Mouse (Mus musculus): ENCODE data around the gene Tob1. TPM values are rescaled to one million over a fixed set of nuclear protein-coding genes. Genes with fewer than 3 reads are reported as not detected.

The Tob1 gene
- polyA plus RNA-seq, 1 experiment = not detected

DNA sequence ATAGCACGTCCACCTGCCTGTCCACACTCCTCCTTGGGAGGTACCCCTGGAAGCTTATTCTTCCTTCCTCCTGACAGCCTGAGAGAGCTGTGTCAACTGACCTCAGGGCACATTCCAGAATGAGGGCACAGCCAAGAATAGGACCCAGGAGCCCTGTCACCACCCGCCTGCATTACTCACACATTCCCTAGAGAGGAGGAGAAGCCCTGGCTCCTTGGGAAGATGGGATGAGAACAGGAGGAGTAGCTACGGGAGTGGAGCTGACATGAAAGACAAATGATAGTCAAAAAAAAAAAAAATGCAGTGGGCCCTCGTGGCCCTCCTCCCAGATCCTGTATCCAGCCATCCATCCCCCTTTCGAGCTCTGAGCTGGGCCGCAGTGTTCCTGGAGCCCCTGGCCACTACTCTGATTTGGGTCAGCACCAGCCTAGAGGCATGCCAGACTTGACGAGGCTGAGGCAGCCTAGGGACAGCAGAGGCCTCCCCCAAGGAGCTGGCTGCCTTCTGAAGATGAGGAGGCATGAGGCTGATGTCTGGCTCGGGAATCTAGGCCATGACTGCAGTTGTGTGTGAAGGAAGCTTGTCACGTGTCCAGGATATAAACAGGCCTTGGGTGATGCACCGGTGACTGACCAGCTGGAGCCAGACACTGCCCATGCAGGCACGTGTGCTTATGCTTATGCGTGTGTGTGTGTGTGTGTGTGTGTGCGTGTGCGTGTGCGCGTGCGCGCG is 20.7 kb downstream of the Tob1 start:
- 67% methylated on average over 19 of the region's 19 CpGs for WGBS
- TF ChIP-seq CTCF (IDR thresholded peaks at IDR 0.05; ENCODE audit: insufficient read depth, low read depth, low read length) = no peak
- no peak for TF ChIP-seq POLR2A (IDR thresholded peaks at IDR 0.05; ENCODE audit: insufficient read depth, low read depth, low read length)
- peaks cover 17% of the 10 kb centered on the region for H3K4me1 ChIP-seq (ENCODE audit: control insufficient read depth, insufficient read depth, low read length)
- 0 out of 2 replicates have a peak overlapping the region, but pooled peaks have one; percentile 7 for H3K27ac ChIP-seq (ENCODE audit: insufficient read depth, low read depth, low read length)
- no peak overlapping the region for H3K4me3 ChIP-seq (ENCODE audit: insufficient read depth, low read depth, low read length)

DNA sequence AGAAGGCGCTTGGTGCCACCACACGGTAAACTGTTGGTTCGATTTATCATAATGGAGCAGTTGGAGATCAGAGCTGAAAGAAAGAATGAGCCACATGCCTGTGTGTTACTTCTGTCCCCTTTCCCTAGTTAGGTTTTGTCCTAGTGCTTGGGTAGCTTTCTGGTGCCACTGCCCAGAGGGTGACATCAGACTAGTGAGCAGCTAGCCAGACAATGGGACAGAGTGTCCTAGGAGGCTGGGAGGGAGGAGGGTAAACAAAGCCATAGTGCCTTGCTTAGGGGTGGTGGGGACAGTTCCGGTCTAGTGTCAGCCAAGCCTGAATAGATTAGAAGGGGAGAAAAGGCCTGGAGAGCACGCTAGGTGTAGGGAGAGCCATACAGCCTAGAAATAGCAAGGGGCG is 22.2 kb downstream of the Tob1 start:
- Histone ChIP-seq H3K4me3 (ENCODE audit: insufficient read depth, low read depth, low read length) (no peak overlapping the region), H3K27ac (ENCODE audit: insufficient read depth, low read depth, low read length) (no peak overlapping the region), H3K4me1 (ENCODE audit: control insufficient read depth, insufficient read depth, low read length) (peaks cover 17% of the 10 kb centered on the region)
- 76% methylated on average over 6 of the region's 6 CpGs for WGBS
- no peak for TF ChIP-seq POLR2A (IDR thresholded peaks at IDR 0.05; ENCODE audit: insufficient read depth, low read depth, low read length)
- TF ChIP-seq CTCF (IDR thresholded peaks at IDR 0.05; ENCODE audit: insufficient read depth, low read depth, low read length) = no peak

DNA sequence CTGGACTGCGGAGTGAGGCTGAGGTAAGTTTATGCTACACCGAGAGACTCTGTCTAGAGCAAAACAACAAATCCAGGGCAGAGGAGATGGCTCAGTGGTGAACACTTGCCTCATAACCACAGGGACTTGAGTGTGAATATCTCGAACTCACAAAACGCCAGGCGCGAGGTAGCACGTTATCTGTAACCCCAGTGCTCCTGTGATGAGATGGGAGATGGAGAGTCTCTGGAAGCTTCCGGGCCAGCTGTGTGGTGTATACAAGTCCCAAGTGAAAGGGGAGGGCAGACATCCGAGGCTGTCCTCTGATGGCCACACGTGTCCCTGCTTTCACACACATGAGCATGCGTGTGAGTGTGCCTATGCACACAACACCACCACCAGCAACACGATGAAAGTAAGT is 23.1 kb downstream of the Tob1 start:
- H3K4me3 ChIP-seq (ENCODE audit: insufficient read depth, low read depth, low read length) = no peak overlapping the region
- H3K4me1 ChIP-seq (ENCODE audit: control insufficient read depth, insufficient read depth, low read length) = peaks cover 17% of the 10 kb centered on the region
- no peak overlapping the region for H3K27ac ChIP-seq (ENCODE audit: insufficient read depth, low read depth, low read length)
- WGBS = 90% methylated on average over 12 of the region's 12 CpGs
- no peak for TF ChIP-seq CTCF (IDR thresholded peaks at IDR 0.05; ENCODE audit: insufficient read depth, low read depth, low read length)
- no peak for TF ChIP-seq POLR2A (IDR thresholded peaks at IDR 0.05; ENCODE audit: insufficient read depth, low read depth, low read length)

DNA sequence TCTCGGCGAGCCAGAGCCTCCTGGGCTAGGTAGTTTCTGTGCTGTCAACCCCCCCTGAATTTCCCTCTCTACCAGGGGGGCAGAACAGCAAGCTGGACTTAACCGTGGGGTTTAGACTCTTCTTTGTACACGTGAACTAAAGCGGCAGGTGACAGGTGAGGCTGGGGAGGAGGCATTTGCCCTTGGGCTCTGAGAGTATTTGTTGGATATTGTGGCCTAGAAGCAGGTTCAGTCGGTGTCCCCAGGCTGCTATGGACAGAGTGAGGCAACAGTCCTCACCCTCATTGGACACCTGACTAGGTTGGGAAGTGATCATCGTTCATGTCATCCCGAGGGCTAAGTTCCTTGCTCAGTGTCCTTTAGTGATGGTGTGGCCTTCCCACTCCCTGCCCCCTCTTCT is 23.6 kb downstream of the Tob1 start:
- Histone ChIP-seq H3K4me3 (ENCODE audit: insufficient read depth, low read depth, low read length) (no peak overlapping the region), H3K4me1 (ENCODE audit: control insufficient read depth, insufficient read depth, low read length) (peaks cover 19% of the 10 kb centered on the region), H3K27ac (ENCODE audit: insufficient read depth, low read depth, low read length) (no peak overlapping the region)
- 93% methylated on average over 8 of the region's 8 CpGs for WGBS
- TF ChIP-seq CTCF (IDR thresholded peaks at IDR 0.05; ENCODE audit: insufficient read depth, low read depth, low read length) = no peak

DNA sequence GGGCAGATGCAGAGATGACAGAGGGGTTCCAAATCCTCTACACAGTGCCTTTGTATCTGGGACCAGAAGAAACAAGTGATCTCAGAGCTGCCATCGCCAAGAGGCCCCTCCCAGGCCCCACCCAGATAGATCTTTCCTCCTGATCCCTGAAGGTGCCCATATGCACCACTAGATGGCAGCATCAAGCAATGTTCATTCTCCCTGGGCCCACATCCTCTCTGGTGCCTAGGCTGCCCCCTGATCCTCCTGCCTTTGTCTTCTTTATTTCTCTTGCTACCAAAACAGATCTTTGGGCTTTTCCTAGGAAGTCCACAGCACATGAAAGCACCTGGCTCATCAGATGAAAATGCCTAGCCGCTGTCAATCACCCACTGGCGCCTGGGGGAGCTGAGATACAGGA is 24.8 kb downstream of the Tob1 start:
- H3K4me1 ChIP-seq (ENCODE audit: control insufficient read depth, insufficient read depth, low read length) = peaks cover 22% of the 10 kb centered on the region
- H3K4me3 ChIP-seq (ENCODE audit: insufficient read depth, low read depth, low read length) = no peak overlapping the region
- TF ChIP-seq POLR2A (IDR thresholded peaks at IDR 0.05; ENCODE audit: insufficient read depth, low read depth, low read length) = no peak
- peak; percentile 54 for TF ChIP-seq CTCF (IDR thresholded peaks at IDR 0.05; ENCODE audit: insufficient read depth, low read depth, low read length)
- H3K27ac ChIP-seq (ENCODE audit: insufficient read depth, low read depth, low read length) = peak overlapping the region; percentile 29; the same call in 1 of the 2 replicates
- 20% methylated on average over 3 of the region's 3 CpGs for WGBS

DNA sequence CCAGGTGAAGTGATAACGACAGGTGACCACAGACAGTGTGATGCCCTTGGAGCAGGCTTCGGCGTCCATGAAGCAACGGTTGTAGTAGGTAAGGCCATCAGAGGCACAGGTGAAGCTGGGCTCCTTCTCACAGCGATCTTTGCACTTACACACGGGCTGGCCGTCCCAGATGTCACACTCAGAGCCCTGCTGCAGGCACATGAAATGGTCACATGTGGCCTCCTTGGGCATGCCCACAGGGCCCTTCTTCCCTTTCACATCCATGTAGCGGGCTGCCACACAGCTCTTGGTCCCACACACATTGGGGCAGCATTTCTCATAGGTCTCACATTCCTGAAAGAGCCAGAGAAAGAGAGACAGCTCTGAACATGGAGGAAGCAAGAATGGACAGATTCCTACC is 27.5 kb downstream of the Tob1 start:
- TF ChIP-seq CTCF (IDR thresholded peaks at IDR 0.05; ENCODE audit: insufficient read depth, low read depth, low read length) (no peak), POLR2A (IDR thresholded peaks at IDR 0.05; ENCODE audit: insufficient read depth, low read depth, low read length) (no peak)
- no peak overlapping the region for H3K4me3 ChIP-seq (ENCODE audit: insufficient read depth, low read depth, low read length)
- WGBS = 95% methylated on average over 8 of the region's 8 CpGs
- no peak overlapping the region for H3K27ac ChIP-seq (ENCODE audit: insufficient read depth, low read depth, low read length)
- H3K4me1 ChIP-seq (ENCODE audit: control insufficient read depth, insufficient read depth, low read length) = peaks cover 23% of the 10 kb centered on the region

DNA sequence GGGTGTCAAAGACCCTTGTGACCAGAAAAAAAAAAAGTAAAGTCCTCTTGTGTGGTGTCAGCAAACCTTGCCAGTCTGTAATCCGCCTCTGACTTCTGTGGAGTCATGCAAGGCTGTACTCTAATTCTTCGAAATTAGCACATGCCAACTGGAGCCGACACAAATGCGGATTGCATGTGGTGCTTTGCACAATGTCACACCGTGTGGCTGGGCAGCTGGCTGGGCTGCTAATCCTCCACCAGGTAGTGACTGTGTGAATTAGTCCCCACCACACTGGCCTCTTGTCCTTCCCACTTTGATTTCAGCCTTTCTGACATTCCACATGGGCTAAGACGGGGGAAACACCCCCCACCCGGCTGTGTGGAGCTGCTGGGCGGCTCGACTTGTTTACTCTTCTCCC is 28.5 kb downstream of the Tob1 start:
- Histone ChIP-seq H3K4me3 (ENCODE audit: insufficient read depth, low read depth, low read length) (no peak overlapping the region), H3K4me1 (ENCODE audit: control insufficient read depth, insufficient read depth, low read length) (peaks cover 26% of the 10 kb centered on the region), H3K27ac (ENCODE audit: insufficient read depth, low read depth, low read length) (no peak overlapping the region)
- WGBS = 39% methylated on average over 9 of the region's 9 CpGs
- TF ChIP-seq POLR2A (IDR thresholded peaks at IDR 0.05; ENCODE audit: insufficient read depth, low read depth, low read length) (no peak), CTCF (IDR thresholded peaks at IDR 0.05; ENCODE audit: insufficient read depth, low read depth, low read length) (no peak)

DNA sequence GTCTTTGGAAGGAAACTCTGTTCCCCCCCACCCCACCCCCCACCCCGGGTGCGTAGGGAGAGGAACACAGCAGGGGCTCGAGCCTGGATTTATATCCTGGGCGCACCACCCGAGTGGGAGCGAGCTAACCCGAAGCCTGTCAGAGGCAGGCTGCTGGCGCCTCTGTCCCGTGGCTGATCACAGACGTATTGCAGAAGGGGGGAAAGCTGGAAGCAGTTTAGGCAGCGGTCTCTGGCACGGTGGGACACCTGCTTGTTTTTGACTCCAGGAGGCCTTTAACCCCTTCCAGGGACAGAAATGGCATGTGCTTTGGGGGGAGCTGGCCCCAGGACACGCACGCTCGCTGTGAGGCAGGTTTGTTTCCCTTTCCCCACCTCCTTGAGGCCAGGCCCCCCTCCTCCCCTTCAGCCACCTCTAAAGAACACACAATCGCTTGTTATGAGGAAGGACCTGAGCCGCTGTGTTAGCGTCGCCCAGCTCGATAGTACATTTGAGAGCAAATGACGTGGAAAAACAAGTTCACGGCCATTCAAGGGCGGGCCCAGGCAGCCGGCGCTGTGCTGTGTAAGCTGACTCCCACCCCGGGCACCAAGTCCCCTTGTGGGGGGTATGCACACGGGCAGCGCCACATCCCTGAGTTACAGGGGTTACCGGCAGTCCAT is 31.6 kb downstream of the Tob1 start:
- TF ChIP-seq CTCF (IDR thresholded peaks at IDR 0.05; ENCODE audit: insufficient read depth, low read depth, low read length) (no peak), POLR2A (IDR thresholded peaks at IDR 0.05; ENCODE audit: insufficient read depth, low read depth, low read length) (no peak)
- no peak overlapping the region for H3K27ac ChIP-seq (ENCODE audit: insufficient read depth, low read depth, low read length)
- H3K4me3 ChIP-seq (ENCODE audit: insufficient read depth, low read depth, low read length) = 0 out of 2 replicates have a peak overlapping the region, but pooled peaks have one; percentile 3
- WGBS = 32% methylated on average over 29 of the region's 29 CpGs
- H3K4me1 ChIP-seq (ENCODE audit: control insufficient read depth, insufficient read depth, low read length) = peaks cover 35% of the 10 kb centered on the region

DNA sequence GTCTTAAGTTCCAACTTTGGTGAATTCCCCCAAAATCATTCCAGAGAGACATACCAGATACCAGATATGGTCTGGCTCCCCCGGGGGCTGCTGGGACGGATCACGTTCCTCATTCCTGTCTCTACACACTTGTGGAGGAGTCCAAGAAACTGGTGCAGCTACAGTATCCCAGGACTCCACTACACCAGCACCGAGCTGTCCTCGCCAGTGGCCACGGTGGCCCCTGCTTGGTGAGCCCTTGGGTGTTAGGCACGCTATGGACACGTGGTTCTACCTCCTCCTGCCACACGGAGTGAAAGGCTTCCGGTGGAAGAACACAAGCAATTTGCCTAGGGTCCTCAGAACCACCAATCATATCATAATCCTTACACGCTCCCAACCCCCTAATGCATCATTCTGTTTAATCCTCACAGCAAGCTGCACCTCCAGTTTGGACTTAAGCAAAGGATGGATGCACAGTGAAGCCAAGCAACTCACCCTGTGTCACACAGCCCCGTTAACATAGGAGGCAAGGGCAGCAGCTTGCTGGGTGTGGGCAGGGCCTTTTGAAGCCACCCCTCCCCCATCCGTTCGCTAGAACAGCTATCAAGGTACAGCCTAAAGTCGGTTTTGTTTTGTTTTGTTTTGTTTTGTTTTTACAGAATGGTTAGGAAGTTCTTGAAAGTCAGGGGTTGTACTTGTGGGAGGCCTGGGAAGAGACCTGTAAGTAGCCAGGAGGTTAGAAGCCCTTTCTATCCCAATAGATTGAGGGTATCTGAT is 32.3 kb downstream of the Tob1 start:
- no peak overlapping the region for H3K4me3 ChIP-seq (ENCODE audit: insufficient read depth, low read depth, low read length)
- 57% methylated on average over 15 of the region's 15 CpGs for WGBS
- TF ChIP-seq POLR2A (IDR thresholded peaks at IDR 0.05; ENCODE audit: insufficient read depth, low read depth, low read length) (no peak), CTCF (IDR thresholded peaks at IDR 0.05; ENCODE audit: insufficient read depth, low read depth, low read length) (no peak)
- no peak overlapping the region for H3K27ac ChIP-seq (ENCODE audit: insufficient read depth, low read depth, low read length)
- peaks cover 35% of the 10 kb centered on the region for H3K4me1 ChIP-seq (ENCODE audit: control insufficient read depth, insufficient read depth, low read length)

All from olfactory bulb, adult 2 months (tissue).